Mouse (Mus musculus): ENCODE results near the gene Hist1h1a.
A peak's percentile ranks its signal among the peaks of the same experiment; 100 is the strongest.

- TF ChIP-seq POLR2A (IDR thresholded peaks at IDR 0.05; ENCODE audit: control insufficient read depth in 1 of 2, insufficient read depth in 1 of 2, low read depth in 1 of 2, low read length in 2 of 2, poor library complexity in 1 of 2) = no peak
- TF ChIP-seq MAX (IDR thresholded peaks at IDR 0.05; ENCODE audit: low read length) = peak; percentile 70
- no peak for TF ChIP-seq UBTF (IDR thresholded peaks at IDR 0.05; ENCODE audit: borderline replicate concordance, insufficient read depth, low read depth, low read length)
- no peak for TF ChIP-seq ZKSCAN1 (IDR thresholded peaks at IDR 0.05; ENCODE audit: low read depth, low read length)
- TF ChIP-seq SIN3A (IDR thresholded peaks at IDR 0.05; ENCODE audit: low read length) = peak; percentile 79
- TF ChIP-seq CTCF (IDR thresholded peaks at IDR 0.05 in 2 of 3, conservative IDR thresholded peaks at IDR 0.05 in 1 of 3; ENCODE audit: control insufficient read depth in 1 of 3, insufficient read depth in 1 of 3, low read depth in 2 of 3, low read length in 3 of 3, poor library complexity in 1 of 3, severe bottlenecking in 1 of 3) = no peak
- TF ChIP-seq MEF2A (IDR thresholded peaks at IDR 0.05; ENCODE audit: extremely low read depth, insufficient replicate concordance, low read depth, low read length, poor library complexity, severe bottlenecking) = no peak
- no peak for TF ChIP-seq ZNF384 (IDR thresholded peaks at IDR 0.05; ENCODE audit: low read depth, low read length)
- TF ChIP-seq NRF1 (IDR thresholded peaks at IDR 0.05; ENCODE audit: insufficient read depth, low read depth, low read length, poor library complexity, severe bottlenecking) = no peak
- 0 out of 2 replicates have a peak, but pooled peaks have one; percentile 31 for TF ChIP-seq TCF12 (IDR thresholded peaks at IDR 0.05; ENCODE audit: low read depth, low read length)
- TF ChIP-seq TAL1 (IDR thresholded peaks at IDR 0.05; ENCODE audit: low read length) = no peak
- TF ChIP-seq MAFK (IDR thresholded peaks at IDR 0.05; ENCODE audit: borderline replicate concordance, low read depth, low read length) = no peak
- no peak for TF ChIP-seq MYB (IDR thresholded peaks at IDR 0.05; ENCODE audit: low read depth, low read length)
Measured at GRCm38 (mm10) chr13:23724239-23724638, 39.2 kb upstream of the Hist1h1a start.

All from MEL (cell line).